Mouse (Mus musculus) cortical plate, adult 2 months (tissue): Measurements from ENCODE around the gene Cdk5rap2.

Source experiments
- CTCF ChIP-seq: fragments of 200-500 bp; IDR thresholded peaks from 2 replicates; pipeline ENCODE4 v1.5.1; 2011; ENCODE audit warnings: mild to moderate bottlenecking, control low read depth, low read length; ENCODE audit not compliant: insufficient read depth; ENCODE audit errors: extremely low read depth
- POLR2A ChIP-seq: fragments of 200-500 bp; IDR thresholded peaks from 2 replicates; pipeline ENCODE4 v1.6.1; 2011; ENCODE audit warnings: mild to moderate bottlenecking, low read length, control low read depth; ENCODE audit not compliant: insufficient read depth; ENCODE audit errors: extremely low read depth

- TF ChIP-seq POLR2A (no peak), CTCF (no peak)
Observed at GRCm38 (mm10) chr4:70377359-70377758, 32.9 kb downstream of the Cdk5rap2 start.
